In genomic region chr10:40775655-40776054, GRCm38 (mm10) we compare ENCODE assay signal across 13 mouse cellular contexts.
"Had no signal": no experiment of that assay in that cellular context is flagged by ENCODE, and none has a peak within 500 bp of the region (broad histone marks: within the 10 kb centered on the region; RNA-seq: fewer than 3 reads in every experiment).

No protein-coding gene starts in this region.

- H3K4me1 ChIP-seq: intestine, embryonic 15.5 days; kidney, embryonic 15.5 days; liver, embryonic 15.5 days; neural tube, embryonic 12.5 days had no signal

- H3K27me3 ChIP-seq: intestine, embryonic 15.5 days; kidney, embryonic 15.5 days; liver, embryonic 15.5 days; neural tube, embryonic 12.5 days had no signal

- H3K36me3 ChIP-seq: intestine, embryonic 15.5 days; kidney, embryonic 15.5 days; limb, embryonic 10.5 days; liver, embryonic 15.5 days; neural tube, embryonic 12.5 days had no signal

- H3K4me2 ChIP-seq: intestine, embryonic 15.5 days; kidney, embryonic 15.5 days; liver, embryonic 11.5 days; liver, embryonic 15.5 days; neural tube, embryonic 12.5 days had no signal

- ATAC-seq: intestine, embryonic 15.5 days; lung, postnatal 0 days had no signal

- H3K4me3 ChIP-seq: intestine, embryonic 15.5 days; kidney, embryonic 15.5 days; limb, embryonic 10.5 days; liver, embryonic 15.5 days; neural tube, embryonic 12.5 days had no signal

- H3K27ac ChIP-seq: intestine, embryonic 15.5 days; kidney, embryonic 15.5 days; liver, embryonic 15.5 days; neural tube, embryonic 12.5 days had no signal

- H3K9me3 ChIP-seq: intestine, embryonic 15.5 days; kidney, embryonic 15.5 days; limb, embryonic 10.5 days; liver, embryonic 15.5 days; neural tube, embryonic 12.5 days had no signal

- H3K9ac ChIP-seq: intestine, embryonic 15.5 days; kidney, embryonic 15.5 days; liver, embryonic 15.5 days; neural tube, embryonic 12.5 days had no signal

- DNase-seq: kidney, adult 2 months; kidney, postnatal 14 days; lung, adult 2 months; lung, postnatal 36 days; thymus, adult 18-20 months; thymus, postnatal 14 days had no signal
